Mouse (Mus musculus) embryonic facial prominence, embryonic 11.5 days (tissue): ENCODE data around the gene Jmjd8. TPM values are rescaled to one million over a fixed set of nuclear protein-coding genes. Genes with fewer than 3 reads are reported as not detected.

ENCODE experiments used
- ATAC-seq: fragments of 200-750 bp; cut with Nextera tagmentation; replicated peaks from 2 replicates; pipeline ENCODE4 v1.8.0; 2017; ENCODE audit warnings: low read depth; ENCODE audit not compliant: insufficient number of reproducible peaks, low FRiP score, low TSS enrichment
- DNase-seq: peaks from one replicate; pipeline ENCODE4 v3.0.0-alpha.2; 2015; ENCODE audit warnings: low spot score
- H3K27ac ChIP-seq: fragments of 300-500 bp; sonication (generic); replicated peaks from 2 replicates; pipeline ENCODE4 v1.5.1; 2014; ENCODE audit warnings: mild to moderate bottlenecking, low read depth, low read length, control low read depth
- H3K27me3 ChIP-seq: fragments of 300-500 bp; sonication (generic); 2 replicates; pipeline ENCODE4 v1.6.1; 2014; ENCODE audit warnings: mild to moderate bottlenecking, low read length, moderate library complexity, mixed read lengths; ENCODE audit not compliant: control insufficient read depth, insufficient read depth
- H3K36me3 ChIP-seq: fragments of 300-500 bp; sonication (generic); replicated peaks from 2 replicates; pipeline ENCODE4 v1.6.1; 2014; ENCODE audit warnings: low read depth, mild to moderate bottlenecking, low read length, moderate library complexity, mixed read lengths; ENCODE audit not compliant: control insufficient read depth, insufficient read depth
- H3K4me1 ChIP-seq: fragments of 300-500 bp; sonication (generic); 2 replicates; pipeline ENCODE4 v1.6.1; 2014; ENCODE audit warnings: low read length, mixed read lengths; ENCODE audit not compliant: control insufficient read depth, insufficient read depth
- H3K4me2 ChIP-seq: fragments of 300-500 bp; sonication (generic); 2 replicates; pipeline ENCODE4 v1.6.1; 2014; ENCODE audit warnings: low read depth, mild to moderate bottlenecking, control low read depth, low read length, moderate library complexity
- H3K4me3 ChIP-seq: fragments of 300-500 bp; sonication (generic); 2 replicates; pipeline ENCODE4 v1.5.1; 2014; ENCODE audit warnings: low read depth, low read length, control low read depth
- H3K9ac ChIP-seq: fragments of 300-500 bp; sonication (generic); replicated peaks from 2 replicates; pipeline ENCODE4 v1.6.1; 2014; ENCODE audit warnings: mild to moderate bottlenecking, control low read depth, low read length
- H3K9me3 ChIP-seq: fragments of 300-500 bp; sonication (generic); replicated peaks from 2 replicates; pipeline ENCODE4 v1.6.1; 2016; ENCODE audit warnings: mild to moderate bottlenecking, low read length, inconsistent platforms, mixed read lengths; ENCODE audit not compliant: control insufficient read depth
- WGBS: fragments of 180-500 bp; shearing (Covaris S2); extraction: QIAGEN DNeasy Blood & Tissue Kit; methylation state at CpG from one replicate; pipeline ENCODE4 v1.1.7; 2014; 5-methylcytosine and 5-hydroxymethylcytosine counted together
- polyA plus RNA-seq: library from polyadenylated mRNA; unstranded; fragments of >200 nt; fragmentation: Nextera tagmentation; extraction: Ambion mirVana; gene quantifications from 2 replicates; pipeline ENCODE4 v1.2.1, GENCODE M21; 2014

The Jmjd8 gene
- 42.0 and 47.7 TPM in 2 replicates for polyA plus RNA-seq

DNA sequence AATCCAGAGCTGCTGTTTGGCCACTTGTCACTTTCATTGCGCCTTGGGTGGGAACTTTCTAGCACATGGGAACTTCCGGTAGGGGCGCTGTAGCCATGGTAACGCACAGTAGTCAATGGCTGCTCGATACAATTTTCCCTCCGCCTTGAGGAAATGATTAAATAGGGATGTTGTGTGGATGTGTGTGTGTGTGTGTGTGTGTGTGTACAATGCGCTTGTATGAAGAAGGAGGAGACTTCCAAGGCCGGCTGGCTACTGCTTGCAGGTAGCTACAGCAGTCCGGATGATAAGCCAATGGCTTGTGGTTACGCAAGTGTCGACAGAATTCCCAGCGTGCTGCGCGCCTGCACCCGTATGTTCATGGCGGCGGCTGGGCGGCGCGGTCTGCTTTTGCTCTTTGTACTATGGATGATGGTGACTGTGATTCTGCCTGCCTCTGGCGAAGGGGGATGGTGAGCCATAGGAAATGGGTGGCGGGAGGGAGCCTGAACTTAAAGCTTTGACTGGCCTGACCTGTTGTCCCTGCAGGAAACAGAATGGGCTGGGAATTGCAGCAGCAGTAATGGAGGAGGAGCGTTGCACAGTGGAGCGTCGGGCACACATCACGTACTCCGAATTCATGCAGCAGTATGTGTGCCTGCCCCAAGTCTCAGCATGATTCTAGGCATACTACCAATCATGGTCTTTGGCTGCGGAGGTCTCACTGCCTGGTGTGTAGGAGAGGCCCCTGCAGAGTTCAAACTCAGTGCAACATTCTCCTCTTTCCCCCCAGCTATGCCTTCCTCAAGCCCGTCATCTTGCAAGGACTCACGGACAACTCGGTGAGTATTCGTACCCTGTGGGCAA lies at the start of gene Jmjd8:
Gene Jmjd8, plus strand, starts transcription at position 156 of the 846 bp plus-strand sequence.
- Histone ChIP-seq H3K4me3 (peak within 1 kb of the TSS; percentile 53), H3K36me3 (no peaks in the 10 kb centered on the region; the same call in none of the 2 replicates), H3K4me1 (peaks cover 20% of the 10 kb centered on the region), H3K4me2 (peak within 1 kb of the TSS; percentile 42), H3K27ac (peak within 1 kb of the TSS; percentile 68), H3K9me3 (no peaks in the 10 kb centered on the region), H3K27me3 (no peaks in the 10 kb centered on the region), H3K9ac (peak within 1 kb of the TSS; percentile 80)
- ATAC-seq (peak; percentile 20; the same call in 1 of the 2 replicates), DNase-seq (peak; percentile 84)
- WGBS: 1% methylated on average over 32 of the region's 32 CpGs

DNA sequence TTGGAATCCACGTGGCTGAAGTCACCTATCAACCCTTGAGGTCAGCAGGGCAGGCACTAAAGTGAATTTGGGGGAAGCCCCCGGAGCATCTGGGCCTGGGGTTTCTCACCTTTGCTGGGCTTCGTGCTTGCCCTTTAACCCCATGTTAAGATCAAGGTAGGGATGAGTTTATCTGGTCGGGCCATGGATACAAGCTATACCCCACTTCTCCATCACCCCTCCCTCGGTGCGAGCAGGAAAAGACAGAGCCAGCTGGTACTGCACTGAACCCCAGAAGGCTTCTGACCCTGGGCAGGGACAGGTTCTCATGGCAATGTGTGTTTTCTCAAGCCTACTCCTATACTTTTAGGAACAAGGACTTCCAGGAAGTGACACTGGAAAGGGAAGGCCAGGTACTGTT lies 47.3 kb upstream of the Jmjd8 start:
- DNase-seq (no peak), ATAC-seq (no peak)
- H3K9ac ChIP-seq: no peak overlapping the region
- H3K4me3 ChIP-seq: no peak overlapping the region
- H3K27ac ChIP-seq: no peak overlapping the region
- no peaks in the 10 kb centered on the region for H3K9me3 ChIP-seq
- H3K36me3 ChIP-seq: peaks cover 15% of the 10 kb centered on the region
- no peak overlapping the region for H3K4me2 ChIP-seq
- H3K4me1 ChIP-seq: peaks cover 5% of the 10 kb centered on the region; the same call in 1 of the 2 replicates
- 83% methylated on average over 6 of the region's 6 CpGs for WGBS
- no peaks in the 10 kb centered on the region for H3K27me3 ChIP-seq

DNA sequence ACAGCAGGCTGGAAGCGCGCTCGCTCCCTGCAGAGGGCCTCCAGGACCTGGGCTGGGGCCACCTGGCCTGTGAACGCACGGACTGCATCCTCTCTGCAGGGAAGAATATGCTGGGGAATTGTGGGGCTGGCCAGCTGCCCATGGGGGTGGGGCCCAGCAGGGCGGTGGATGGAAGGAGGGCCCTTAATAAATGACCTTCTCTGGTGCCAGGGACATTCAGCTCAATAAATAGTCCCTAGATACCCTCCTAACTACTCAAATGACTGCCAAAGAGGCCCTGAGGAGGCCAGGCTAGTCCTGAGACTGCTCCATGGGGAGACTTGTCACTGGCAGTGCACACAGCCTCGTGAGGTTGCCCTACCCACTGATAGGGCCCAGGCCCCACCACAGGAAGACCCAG lies 45.6 kb upstream of the Jmjd8 start:
- H3K27me3 ChIP-seq: no peaks in the 10 kb centered on the region
- ATAC-seq: no peak
- no peaks in the 10 kb centered on the region for H3K9me3 ChIP-seq
- H3K9ac ChIP-seq: no peak overlapping the region; the same call in 1 of the 2 replicates
- no peak overlapping the region for H3K27ac ChIP-seq
- H3K36me3 ChIP-seq: peaks cover 15% of the 10 kb centered on the region
- H3K4me3 ChIP-seq: no peak overlapping the region
- 84% methylated on average over 7 of the region's 7 CpGs for WGBS
- DNase-seq: no peak
- no peak overlapping the region for H3K4me2 ChIP-seq
- peaks cover 5% of the 10 kb centered on the region; the same call in 1 of the 2 replicates for H3K4me1 ChIP-seq

DNA sequence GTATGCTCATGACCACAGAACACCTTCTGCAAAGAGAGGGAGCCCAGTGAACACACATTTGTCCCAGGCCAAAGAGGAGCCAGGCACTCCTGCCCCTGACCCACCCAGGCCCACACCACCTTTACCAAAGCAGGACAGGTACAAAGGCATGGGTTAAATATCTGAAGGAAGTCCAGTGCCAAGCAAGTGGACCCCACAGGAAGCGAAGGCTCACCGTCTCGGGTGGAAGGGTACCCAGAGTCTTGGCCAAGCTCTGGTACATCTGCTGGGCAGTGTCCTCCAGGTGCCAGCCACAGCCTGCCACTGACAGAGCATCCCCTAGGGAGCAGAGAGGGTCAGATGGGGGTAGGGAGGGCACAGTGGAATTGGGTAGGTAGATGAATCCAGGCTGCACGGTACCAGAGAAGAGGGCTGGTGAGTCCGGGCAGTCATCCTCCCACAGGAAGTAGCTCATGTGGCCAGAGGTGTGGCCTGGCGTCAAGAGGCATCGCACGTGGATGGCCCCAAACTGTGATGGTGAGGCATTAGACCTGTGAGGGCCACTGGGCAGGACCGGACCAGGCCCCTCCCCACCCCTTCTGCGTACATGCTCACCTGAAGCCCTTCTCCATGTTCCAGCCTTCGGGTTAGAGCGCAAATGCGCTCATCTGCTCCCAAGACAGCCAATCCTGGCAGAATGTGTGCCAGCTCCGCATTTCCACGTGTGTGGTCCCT lies 44.6 kb upstream of the Jmjd8 start:
- no peak for ATAC-seq
- H3K4me1 ChIP-seq: peaks cover 5% of the 10 kb centered on the region; the same call in 1 of the 2 replicates
- DNase-seq: no peak
- peak overlapping the region; percentile 45 for H3K4me3 ChIP-seq
- WGBS: 74% methylated on average over 15 of the region's 15 CpGs
- peaks cover 15% of the 10 kb centered on the region for H3K36me3 ChIP-seq
- H3K4me2 ChIP-seq: peak overlapping the region; percentile 59
- H3K9me3 ChIP-seq: no peaks in the 10 kb centered on the region
- no peak overlapping the region for H3K27ac ChIP-seq
- H3K27me3 ChIP-seq: no peaks in the 10 kb centered on the region
- peak overlapping the region; percentile 62 for H3K9ac ChIP-seq

DNA sequence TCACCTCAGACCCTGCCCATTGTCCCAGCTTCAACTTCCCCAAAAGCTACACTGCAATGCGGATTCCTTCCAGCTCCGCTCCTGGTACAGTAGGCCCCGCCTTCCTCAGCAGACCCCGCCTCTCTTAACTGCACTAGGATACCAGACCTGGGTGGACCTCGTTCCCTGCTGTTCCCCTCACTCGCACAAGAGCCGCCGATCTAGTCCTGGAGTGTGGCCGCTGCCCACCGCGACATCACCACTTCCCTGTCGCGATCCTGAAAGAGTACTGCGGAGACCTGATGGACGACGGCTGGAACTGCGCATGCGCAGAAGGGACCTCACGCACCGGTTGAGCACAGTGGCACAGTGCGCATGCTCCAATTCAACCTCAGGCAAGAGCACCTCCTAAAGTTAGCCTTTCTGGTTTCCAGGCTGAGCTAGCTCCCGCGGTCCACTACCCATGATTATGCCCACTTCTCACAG lies 43.4 kb upstream of the Jmjd8 start, which contains the start of gene Haghl:
Gene Haghl, minus strand, starts transcription at position 393 of the 465 bp plus-strand sequence.
- Histone ChIP-seq H3K36me3 (peaks cover 15% of the 10 kb centered on the region), H3K27ac (peak within 1 kb of the TSS; percentile 56), H3K9me3 (no peaks in the 10 kb centered on the region), H3K4me2 (peak within 1 kb of the TSS; percentile 59), H3K27me3 (no peaks in the 10 kb centered on the region), H3K9ac (peak within 1 kb of the TSS; percentile 62), H3K4me1 (peaks cover 5% of the 10 kb centered on the region; the same call in 1 of the 2 replicates), H3K4me3 (peak within 1 kb of the TSS; percentile 45)
- ATAC-seq: peak; percentile 77
- WGBS: under 1% methylated on average over 23 of the region's 23 CpGs
- peak; percentile 97 for DNase-seq

DNA sequence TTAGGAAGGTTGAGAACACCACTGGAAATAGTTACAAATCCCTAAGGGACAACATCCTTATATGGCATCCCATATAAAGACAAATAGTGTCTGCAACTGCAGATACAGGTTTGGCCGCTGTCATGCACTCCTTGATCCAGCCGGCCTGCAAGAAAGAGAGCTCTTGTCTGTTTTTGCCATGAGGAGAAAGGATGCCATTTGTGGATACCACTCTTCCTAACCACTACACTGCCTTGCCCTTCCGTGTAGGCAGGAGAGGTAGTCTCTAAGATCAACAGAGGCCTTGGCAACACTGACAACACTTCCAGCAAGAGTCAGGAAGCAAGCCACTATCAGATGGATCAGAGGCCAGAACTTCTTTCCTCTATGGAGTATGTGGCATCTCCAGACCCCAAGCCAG lies 42.4 kb upstream of the Jmjd8 start, which contains the start of gene Ccdc78:
Gene Ccdc78, plus strand, starts transcription at position 301 of the 400 bp plus-strand sequence.
- peak within 1 kb of the TSS; percentile 62 for H3K9ac ChIP-seq
- peaks cover 5% of the 10 kb centered on the region; the same call in 1 of the 2 replicates for H3K4me1 ChIP-seq
- H3K9me3 ChIP-seq: no peaks in the 10 kb centered on the region
- 81% methylated on average over 3 of the region's 3 CpGs for WGBS
- ATAC-seq (no peak), DNase-seq (no peak)
- H3K27me3 ChIP-seq: no peaks in the 10 kb centered on the region
- H3K4me3 ChIP-seq: peak within 1 kb of the TSS; percentile 45
- H3K27ac ChIP-seq: peak within 1 kb of the TSS; percentile 56
- peaks cover 15% of the 10 kb centered on the region for H3K36me3 ChIP-seq
- H3K4me2 ChIP-seq: peak within 1 kb of the TSS; percentile 4; the same call in 1 of the 2 replicates

DNA sequence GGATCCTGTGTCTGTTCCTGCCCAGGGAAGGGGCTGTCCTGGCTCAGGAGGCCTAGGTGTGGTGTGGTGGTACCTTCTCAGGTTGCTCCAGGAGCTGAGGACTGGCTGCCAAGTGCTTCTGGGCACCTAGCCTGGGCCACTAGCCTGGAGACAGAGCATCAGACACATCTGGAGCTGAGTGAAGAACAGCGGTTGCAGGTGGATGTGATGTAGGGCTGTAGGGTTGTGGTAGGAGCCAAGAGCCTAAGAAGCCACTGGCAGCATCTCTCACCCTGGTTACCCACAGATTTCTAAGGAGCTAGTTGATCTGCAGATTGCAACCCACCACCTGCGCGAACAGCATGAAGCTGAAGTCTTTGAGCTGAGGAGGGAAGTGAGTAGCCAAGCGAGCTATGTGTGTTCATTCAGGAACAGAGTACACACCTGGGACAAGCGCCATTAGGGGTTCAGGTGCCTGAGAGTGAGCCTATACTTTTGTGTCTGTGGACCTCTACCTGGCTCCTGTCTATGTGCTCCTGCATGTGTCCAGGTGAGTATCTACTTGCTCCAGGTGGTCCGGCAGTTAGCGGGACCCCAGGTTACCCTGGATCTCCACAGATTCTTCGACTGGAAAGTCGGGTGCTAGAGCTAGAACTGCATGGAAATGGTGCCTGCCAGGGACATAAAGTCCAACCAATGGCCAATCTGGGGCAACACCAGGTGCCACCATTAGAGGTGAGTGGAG lies 41.7 kb upstream of the Jmjd8 start:
- Histone ChIP-seq H3K27me3 (no peaks in the 10 kb centered on the region), H3K4me2 (no peak overlapping the region), H3K27ac (no peak overlapping the region), H3K36me3 (peaks cover 12% of the 10 kb centered on the region), H3K4me3 (no peak overlapping the region), H3K4me1 (peaks cover 5% of the 10 kb centered on the region; the same call in 1 of the 2 replicates), H3K9me3 (no peaks in the 10 kb centered on the region), H3K9ac (no peak overlapping the region)
- no peak for DNase-seq
- ATAC-seq: no peak
- WGBS: 89% methylated on average over 9 of the region's 9 CpGs
